Mouse (Mus musculus) liver, embryonic 16.5 days (tissue): ENCODE data around the gene Cldn14. TPM values are rescaled to one million over a fixed set of nuclear protein-coding genes. Genes with fewer than 3 reads are reported as not detected.

ENCODE experiments used
- ATAC-seq: fragments of 200-750 bp; cut with Nextera tagmentation; 2 replicates; pipeline ENCODE4 v1.8.0; 2017; ENCODE audit warnings: low read depth, mild to moderate bottlenecking, moderate number of reproducible peaks, moderate library complexity
- H3K27ac ChIP-seq: fragments of 300-500 bp; sonication (generic); 2 replicates; pipeline ENCODE4 v1.5.1; 2014; ENCODE audit warnings: mild to moderate bottlenecking, low read length
- H3K27me3 ChIP-seq: fragments of 300-500 bp; sonication (generic); 2 replicates; pipeline ENCODE4 v1.6.1; 2014; ENCODE audit warnings: low read depth, low read length, mixed read lengths; ENCODE audit not compliant: control insufficient read depth, insufficient read depth
- H3K36me3 ChIP-seq: fragments of 300-500 bp; sonication (generic); 2 replicates; pipeline ENCODE4 v1.6.1; 2014; ENCODE audit warnings: mild to moderate bottlenecking; ENCODE audit not compliant: control insufficient read depth, insufficient read depth
- H3K4me1 ChIP-seq: fragments of 300-500 bp; sonication (generic); 2 replicates; pipeline ENCODE4 v1.6.1; 2014; ENCODE audit warnings: low read depth, low read length, mixed read lengths; ENCODE audit not compliant: control insufficient read depth
- H3K4me2 ChIP-seq: fragments of 300-500 bp; sonication (generic); 2 replicates; pipeline ENCODE4 v1.6.1; 2014; ENCODE audit warnings: low read depth, low read length, mixed read lengths
- H3K4me3 ChIP-seq: fragments of 300-500 bp; sonication (generic); 2 replicates; pipeline ENCODE4 v1.5.1; 2014; ENCODE audit warnings: low read depth, mild to moderate bottlenecking, low read length
- H3K9ac ChIP-seq: fragments of 300-500 bp; sonication (generic); 2 replicates; pipeline ENCODE4 v1.6.1; 2014; ENCODE audit warnings: low read depth, low read length
- H3K9me3 ChIP-seq: fragments of 300-500 bp; sonication (generic); replicated peaks from 2 replicates; pipeline ENCODE4 v1.6.1; 2016; ENCODE audit warnings: low read length; ENCODE audit not compliant: control insufficient read depth
- WGBS: fragments of 180-500 bp; shearing (Covaris S2); extraction: QIAGEN DNeasy Blood & Tissue Kit; methylation state at CpG from one replicate; pipeline ENCODE4 v1.1.7; 2014; ENCODE audit not compliant: insufficient replicate concordance; 5-methylcytosine and 5-hydroxymethylcytosine counted together
- polyA plus RNA-seq: library from polyadenylated mRNA; unstranded; fragments of >200 nt; fragmentation: Nextera tagmentation; extraction: Ambion mirVana; gene quantifications from 2 replicates; pipeline ENCODE4 v1.2.1, GENCODE M21; 2015

The Cldn14 gene
- polyA plus RNA-seq, 1 experiment from 2014 or later, result 4.6 TPM

DNA sequence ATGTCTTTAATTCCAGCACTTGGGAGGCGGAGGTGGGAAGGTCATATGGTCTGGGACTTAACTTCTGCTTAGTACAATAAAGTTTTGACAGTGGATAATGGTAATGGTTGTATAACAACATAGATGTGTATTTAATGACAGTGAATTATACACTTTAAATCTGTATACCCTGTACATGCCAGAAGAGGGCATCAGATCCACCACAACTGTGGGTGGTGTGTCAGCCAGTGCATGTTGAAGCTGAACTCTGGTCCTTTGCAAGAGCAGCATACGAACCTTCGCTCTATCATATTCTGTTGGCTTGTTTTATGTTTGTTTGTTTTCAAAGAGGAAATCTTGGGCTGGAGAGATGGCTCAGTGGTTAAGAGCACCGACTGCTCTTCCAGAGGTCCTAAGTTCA lies 61.2 kb downstream of the Cldn14 start:
- no peak overlapping the region for H3K4me2 ChIP-seq
- WGBS, result 57% methylated on average over 4 of the region's 4 CpGs

DNA sequence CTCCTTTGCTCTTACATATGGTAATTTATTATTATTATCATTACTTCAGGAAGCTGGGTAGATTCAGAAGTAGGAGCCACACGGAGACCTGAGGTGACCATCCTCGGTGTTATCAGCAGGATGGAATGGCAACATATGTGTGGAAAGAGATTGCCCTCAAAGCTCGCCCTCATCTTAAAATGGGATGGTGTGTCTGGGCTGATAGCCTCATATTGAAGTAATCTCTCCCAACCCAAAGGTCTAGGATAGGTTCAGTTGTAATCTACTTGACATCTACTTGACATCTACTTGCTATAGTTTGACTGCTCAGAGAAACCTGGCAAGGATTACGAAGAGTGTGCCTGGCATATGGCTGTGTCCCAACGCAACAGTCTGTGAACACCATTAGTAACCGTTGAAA lies 64.3 kb downstream of the Cldn14 start:
- Histone ChIP-seq H3K9me3 (no peaks in the 10 kb centered on the region), H3K36me3 (no peaks in the 10 kb centered on the region), H3K4me3 (no peak overlapping the region), H3K27me3 (peaks cover 2% of the 10 kb centered on the region; the same call in 1 of the 2 replicates), H3K27ac (no peak overlapping the region), H3K4me1 (no peaks in the 10 kb centered on the region), H3K4me2 (no peak overlapping the region), H3K9ac (no peak overlapping the region)
- 31% methylated on average over 6 of the region's 6 CpGs for WGBS
- no peak for ATAC-seq

More for the DNA sequence above, 61.2 kb downstream of the Cldn14 start:
- Histone ChIP-seq H3K4me3 (no peak overlapping the region), H3K27ac (no peak overlapping the region), H3K36me3 (no peaks in the 10 kb centered on the region), H3K4me1 (no peaks in the 10 kb centered on the region), H3K9ac (no peak overlapping the region), H3K9me3 (no peaks in the 10 kb centered on the region), H3K27me3 (peaks cover 2% of the 10 kb centered on the region; the same call in 1 of the 2 replicates)
- no peak for ATAC-seq

DNA sequence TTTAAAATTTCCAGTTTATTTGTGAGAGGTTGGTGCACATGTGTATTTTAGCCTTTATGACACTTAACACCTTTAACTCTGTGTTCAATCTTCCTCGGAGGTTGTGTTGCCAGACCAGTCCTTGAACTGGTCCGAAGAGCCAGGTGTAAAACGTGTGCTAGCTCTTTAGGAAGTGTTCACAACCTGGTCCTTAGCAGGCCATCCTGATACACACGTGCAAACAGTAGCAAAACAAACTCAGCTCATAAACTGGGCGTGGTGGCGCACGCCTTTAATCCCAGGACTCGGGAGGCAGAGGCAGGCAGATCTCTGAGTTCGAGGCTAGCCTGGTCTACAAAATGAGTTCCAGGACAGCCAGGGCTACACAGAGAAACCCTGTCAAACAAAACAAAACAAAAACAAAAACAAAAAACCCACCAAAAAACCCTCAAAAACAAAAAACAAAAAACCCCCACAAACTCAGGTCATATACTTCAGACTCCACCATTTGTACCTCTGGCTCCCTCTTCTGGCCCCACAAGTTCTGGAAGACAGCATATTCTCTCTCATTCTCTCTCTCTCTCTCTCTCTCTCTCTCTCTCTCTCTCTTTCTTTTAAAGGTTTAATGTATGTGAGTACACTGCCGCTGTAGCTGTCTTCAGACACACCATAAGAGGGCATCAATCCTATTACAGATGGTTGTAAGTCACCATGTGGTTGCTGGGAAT lies 65.7 kb downstream of the Cldn14 start:
- no peak overlapping the region for H3K4me2 ChIP-seq
- H3K4me1 ChIP-seq, result no peaks in the 10 kb centered on the region
- H3K4me3 ChIP-seq, result no peak overlapping the region
- peaks cover 2% of the 10 kb centered on the region; the same call in 1 of the 2 replicates for H3K27me3 ChIP-seq
- ATAC-seq, result no peak
- H3K27ac ChIP-seq, result no peak overlapping the region
- H3K9ac ChIP-seq, result no peak overlapping the region
- no peaks in the 10 kb centered on the region for H3K9me3 ChIP-seq
- no peaks in the 10 kb centered on the region for H3K36me3 ChIP-seq
- WGBS, result 75% methylated on average over 10 of the region's 10 CpGs

- Histone ChIP-seq H3K9me3 (no peaks in the 10 kb centered on the region), H3K9ac (no peak overlapping the region), H3K4me1 (no peaks in the 10 kb centered on the region), H3K27me3 (peaks cover 2% of the 10 kb centered on the region; the same call in 1 of the 2 replicates), H3K27ac (no peak overlapping the region), H3K4me2 (no peak overlapping the region), H3K36me3 (no peaks in the 10 kb centered on the region), H3K4me3 (no peak overlapping the region)
- WGBS, result 66% methylated on average over 10 of the region's 10 CpGs
- no peak for ATAC-seq
Observed at GRCm38 (mm10) chr16:93941781-93942567, 66.7 kb downstream of the Cldn14 start.

DNA sequence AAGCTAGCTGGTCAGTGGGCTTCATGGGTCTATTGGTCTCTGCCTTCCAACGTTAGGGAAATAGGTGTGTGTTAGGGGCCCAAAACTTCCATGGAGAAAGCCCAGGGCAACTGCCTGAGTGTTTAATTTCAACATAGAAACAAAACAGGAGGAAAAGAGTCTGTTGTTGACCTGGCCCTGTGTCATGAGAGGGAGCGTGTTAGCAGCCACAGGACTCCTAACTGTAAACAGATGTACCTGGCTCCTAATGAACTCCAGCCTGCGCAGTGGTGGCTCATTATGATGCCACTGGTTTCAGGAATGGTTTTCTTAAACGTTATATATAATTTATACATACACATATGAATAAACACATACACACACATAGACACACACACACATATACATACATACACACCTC lies 68.7 kb downstream of the Cldn14 start:
- no peaks in the 10 kb centered on the region for H3K9me3 ChIP-seq
- ATAC-seq, result no peak
- WGBS, result 61% methylated on average over 4 of the region's 4 CpGs
- H3K36me3 ChIP-seq, result no peaks in the 10 kb centered on the region
- no peak overlapping the region for H3K9ac ChIP-seq
- no peak overlapping the region for H3K4me3 ChIP-seq
- peaks cover 5% of the 10 kb centered on the region for H3K27me3 ChIP-seq
- H3K4me1 ChIP-seq, result no peaks in the 10 kb centered on the region
- H3K27ac ChIP-seq, result no peak overlapping the region
- H3K4me2 ChIP-seq, result no peak overlapping the region

DNA sequence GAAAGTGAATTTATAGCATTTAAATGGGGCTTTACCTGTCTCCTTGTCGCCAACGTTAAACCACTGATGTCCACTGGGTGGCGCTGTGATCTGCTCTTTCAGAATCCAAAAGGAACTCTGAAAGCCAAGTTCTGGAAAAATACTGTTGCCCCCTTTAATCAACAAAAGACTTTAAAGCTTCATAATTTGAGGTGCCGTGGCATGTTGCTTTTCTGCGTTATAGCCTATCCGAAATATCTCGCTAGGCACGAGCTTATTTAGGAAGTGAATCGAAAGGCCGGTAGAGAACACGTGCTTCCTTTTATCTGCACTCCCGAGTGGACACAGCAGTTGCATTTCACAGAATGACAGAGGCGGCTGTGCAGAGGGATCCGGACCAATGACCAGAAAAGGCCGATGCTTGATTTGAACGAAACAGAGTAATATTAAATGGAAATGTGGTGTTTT lies 70.2 kb downstream of the Cldn14 start:
- no peak for ATAC-seq
- no peaks in the 10 kb centered on the region for H3K4me1 ChIP-seq
- H3K36me3 ChIP-seq, result no peaks in the 10 kb centered on the region
- no peak overlapping the region for H3K27ac ChIP-seq
- 6% methylated on average over 16 of the region's 16 CpGs for WGBS
- H3K9ac ChIP-seq, result no peak overlapping the region
- peak overlapping the region; percentile 49 for H3K4me2 ChIP-seq
- H3K27me3 ChIP-seq, result peaks cover 8% of the 10 kb centered on the region; the same call in 1 of the 2 replicates
- H3K9me3 ChIP-seq, result no peaks in the 10 kb centered on the region
- peak overlapping the region; percentile 29 for H3K4me3 ChIP-seq

DNA sequence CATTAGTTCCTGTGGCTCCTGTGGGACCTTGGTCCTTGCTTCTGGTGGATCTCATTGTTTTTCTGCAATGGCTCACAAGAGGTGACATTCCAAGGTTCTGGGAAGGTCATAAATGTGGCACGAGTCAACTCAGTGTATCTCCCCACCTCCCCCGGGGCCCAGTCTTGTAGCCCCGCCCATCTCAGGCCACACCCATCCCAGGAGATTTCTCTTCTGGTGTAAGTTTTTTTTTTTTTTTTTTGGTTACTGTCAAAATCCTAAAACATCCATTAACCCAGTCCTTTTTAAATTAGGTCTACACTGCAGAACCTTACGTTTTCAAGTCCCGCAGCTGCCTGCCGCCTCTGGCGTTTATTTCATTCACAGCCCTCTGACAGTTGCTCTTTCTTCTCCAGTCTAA lies 73.6 kb downstream of the Cldn14 start:
- 25% methylated on average over 7 of the region's 7 CpGs for WGBS
- Histone ChIP-seq H3K4me3 (no peak overlapping the region), H3K36me3 (no peaks in the 10 kb centered on the region), H3K4me1 (no peaks in the 10 kb centered on the region), H3K27ac (no peak overlapping the region), H3K27me3 (peaks cover 8% of the 10 kb centered on the region; the same call in 1 of the 2 replicates), H3K9me3 (no peaks in the 10 kb centered on the region), H3K9ac (no peak overlapping the region), H3K4me2 (no peak overlapping the region)
- ATAC-seq, result no peak

GRCm38 (mm10) chr16:93934588-93934987 lies 74.0 kb downstream of the Cldn14 start:
- ATAC-seq, result no peak
- Histone ChIP-seq H3K4me1 (no peaks in the 10 kb centered on the region), H3K36me3 (no peaks in the 10 kb centered on the region), H3K27me3 (peaks cover 8% of the 10 kb centered on the region; the same call in 1 of the 2 replicates), H3K9me3 (no peaks in the 10 kb centered on the region), H3K4me3 (no peak overlapping the region), H3K27ac (no peak overlapping the region), H3K9ac (no peak overlapping the region), H3K4me2 (no peak overlapping the region)
- 26% methylated on average over 13 of the region's 13 CpGs for WGBS
